Mouse (Mus musculus) yolk sac, embryonic 10.5 days (tissue): ENCODE measurements at regions not wholly inside any gene's neighbourhood (a gene's known extent, or its start where the extent isn't known, plus 50 kb on each side); places are given as distances from the start of the nearest gene placed in this dataset.
A peak's percentile ranks its signal among the peaks of the same experiment; 100 is the strongest.

Experiments
- DNase-seq: peaks from one replicate; pipeline ENCODE4 v3.0.0-alpha.2; 2017; ENCODE audit warnings: low spot score

- no peak for DNase-seq
Observed at GRCm38 (mm10) chr8:92518486-92518885, 155.6 kb upstream of the Irx6 start.

GRCm38 (mm10) chr8:92522519-92522918, 151.6 kb upstream of the Irx6 start:
- no peak for DNase-seq

DNA sequence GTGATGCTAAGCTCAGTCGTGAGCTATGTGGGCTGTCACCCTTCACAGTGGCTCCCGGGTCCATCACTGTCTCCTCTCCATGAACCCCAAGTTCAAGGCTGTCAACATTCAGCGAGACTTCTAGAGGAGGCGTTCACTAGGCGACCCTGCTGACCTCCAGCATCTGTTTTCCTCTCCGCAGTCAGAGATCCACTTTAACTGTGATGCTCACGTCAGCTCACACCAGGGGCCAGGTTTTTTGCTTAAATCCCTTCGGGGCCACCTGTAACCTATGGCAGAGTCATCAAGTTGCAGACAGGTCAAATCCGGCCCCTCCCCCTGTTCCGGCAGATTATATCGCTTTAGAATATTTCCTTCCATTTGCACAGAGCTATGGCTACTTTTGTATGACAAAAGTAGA, 144.3 kb upstream of the Irx6 start:
- no peak for DNase-seq

DNA sequence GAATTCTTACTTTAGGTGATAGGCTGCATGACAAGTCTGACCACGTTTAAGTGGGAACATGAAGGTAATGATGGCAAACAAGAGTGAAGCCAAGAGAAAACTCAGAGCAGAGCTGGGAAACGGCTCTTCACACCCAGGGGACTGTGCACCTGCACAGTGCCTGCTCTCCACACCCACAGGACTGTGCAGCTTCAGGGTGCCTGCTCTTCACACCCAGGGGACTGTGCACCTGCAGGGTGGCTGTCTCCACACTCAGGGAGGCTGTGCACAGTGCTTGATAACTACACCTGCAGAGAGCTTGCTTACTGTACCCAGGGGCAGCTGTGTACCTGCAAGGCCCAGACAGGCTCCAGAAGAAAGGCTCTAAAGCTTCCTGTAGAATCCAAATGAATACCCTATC, 133.5 kb upstream of the Irx6 start:
- no peak for DNase-seq

GRCm38 (mm10) chr8:92545347-92546059, 128.6 kb upstream of the Irx6 start:
- no peak for DNase-seq

DNA sequence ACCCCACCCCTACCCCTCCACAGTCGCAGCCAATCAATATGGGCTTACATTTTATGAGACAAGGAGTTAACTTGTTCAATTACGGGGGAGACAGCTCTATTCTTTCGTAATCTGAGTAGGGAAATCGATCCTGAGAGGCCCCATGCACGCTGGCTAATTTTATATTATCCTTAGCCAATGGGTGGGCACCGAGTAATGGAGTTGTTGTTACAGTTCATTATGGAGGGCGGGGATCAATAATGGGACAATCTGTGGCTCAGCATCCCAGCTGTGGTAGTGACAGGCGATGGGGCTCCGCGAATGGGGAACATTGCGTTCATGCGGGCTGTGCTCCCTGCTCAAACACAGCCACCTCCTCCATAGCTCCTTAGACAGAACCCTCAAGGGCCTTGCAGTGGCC, 118.9 kb upstream of the Irx6 start:
- DNase-seq, result no peak

DNA sequence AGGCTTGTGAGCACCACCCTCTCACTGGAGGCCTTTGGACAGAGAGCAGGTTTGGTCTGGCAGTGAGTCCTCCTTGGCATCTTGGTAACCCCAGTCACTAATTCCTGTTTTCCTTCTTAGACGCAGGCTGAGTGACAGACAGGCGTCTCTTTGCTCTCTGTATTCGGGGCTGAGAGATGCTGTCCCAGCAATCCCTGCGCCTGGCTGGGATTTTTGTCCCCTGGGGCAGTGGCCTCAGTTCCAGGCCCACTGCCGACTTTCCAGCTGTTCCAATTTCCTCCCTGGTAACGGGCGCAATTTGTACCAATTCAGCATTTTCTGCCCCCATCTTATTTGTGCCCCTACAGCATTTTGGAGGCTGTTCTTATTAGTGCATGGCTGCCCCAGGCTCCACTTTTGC, 118.5 kb upstream of the Irx6 start:
- no peak for DNase-seq

GRCm38 (mm10) chr8:92562471-92562870, 111.6 kb upstream of the Irx6 start:
- no peak for DNase-seq

- DNase-seq, result no peak
Observed at GRCm38 (mm10) chr8:92562962-92563361, 111.1 kb upstream of the Irx6 start.

GRCm38 (mm10) chr8:92569650-92570049, 104.4 kb upstream of the Irx6 start:
- no peak for DNase-seq

DNA sequence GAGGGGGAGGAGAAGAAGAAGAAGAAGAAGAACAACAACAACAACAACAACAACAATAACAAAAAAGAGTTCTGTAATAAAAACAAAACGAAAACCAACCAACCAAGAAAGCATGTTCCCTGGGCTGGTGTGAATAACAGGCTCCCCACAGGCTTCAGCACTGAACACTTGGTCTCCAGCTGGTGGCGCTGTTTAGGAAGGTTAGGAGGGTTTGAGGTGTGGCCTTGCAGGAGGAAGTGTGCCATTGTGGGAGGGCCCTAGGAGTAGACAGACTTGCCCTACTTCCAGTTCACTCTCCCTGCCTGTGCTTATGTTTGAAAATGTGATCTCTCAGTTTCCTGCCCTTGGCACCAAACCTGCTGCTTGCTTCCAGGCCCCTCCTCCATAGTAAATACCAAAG, 94.6 kb upstream of the Irx6 start:
- no peak for DNase-seq

GRCm38 (mm10) chr8:92581051-92581450, 93.0 kb upstream of the Irx6 start:
- no peak for DNase-seq

GRCm38 (mm10) chr8:92600766-92601165, 73.3 kb upstream of the Irx6 start:
- DNase-seq, result no peak

- peak; percentile 8 for DNase-seq
Observed at GRCm38 (mm10) chr8:92602973-92603372, 71.1 kb upstream of the Irx6 start.

DNA sequence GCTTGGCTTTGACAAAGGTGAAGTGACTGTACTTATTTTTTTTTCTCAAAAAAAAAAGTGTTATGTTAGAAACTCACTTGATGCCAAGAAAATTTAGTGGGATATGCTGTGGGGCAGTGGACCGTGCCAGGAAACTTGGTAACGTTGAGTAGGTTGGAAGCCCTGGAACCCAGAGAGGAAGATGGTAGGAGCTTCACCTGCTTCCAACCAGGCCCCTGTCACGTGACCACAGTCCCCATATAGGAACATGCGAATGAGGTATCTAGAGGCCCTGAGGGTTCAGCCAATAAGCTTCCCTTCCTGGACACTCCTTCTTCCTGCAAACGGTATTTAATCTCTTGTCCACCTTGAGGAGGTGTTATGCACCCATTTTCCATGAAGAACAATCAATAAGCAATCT, 68.5 kb upstream of the Irx6 start:
- DNase-seq, result no peak

DNA sequence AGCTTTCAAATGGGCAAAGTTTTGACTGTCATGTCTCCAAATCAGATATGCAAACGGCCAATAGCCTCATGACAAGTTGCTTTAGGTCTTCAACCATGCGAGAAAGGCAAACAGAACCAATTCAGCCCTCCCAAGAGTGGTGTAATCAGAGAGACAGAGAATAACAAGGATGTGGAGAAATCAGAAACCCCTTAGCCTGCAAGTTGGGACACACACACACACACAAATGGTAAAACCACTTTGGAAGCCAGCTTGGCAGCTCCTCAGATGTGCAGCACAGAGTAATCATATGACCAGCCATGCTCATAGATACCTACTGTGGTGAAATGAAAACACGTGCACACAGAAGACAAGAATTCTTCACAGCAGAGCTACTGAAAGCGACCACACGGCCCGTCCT, 66.5 kb upstream of the Irx6 start:
- no peak for DNase-seq

GRCm38 (mm10) chr8:92609908-92610307, 64.2 kb upstream of the Irx6 start:
- DNase-seq, result no peak

DNA sequence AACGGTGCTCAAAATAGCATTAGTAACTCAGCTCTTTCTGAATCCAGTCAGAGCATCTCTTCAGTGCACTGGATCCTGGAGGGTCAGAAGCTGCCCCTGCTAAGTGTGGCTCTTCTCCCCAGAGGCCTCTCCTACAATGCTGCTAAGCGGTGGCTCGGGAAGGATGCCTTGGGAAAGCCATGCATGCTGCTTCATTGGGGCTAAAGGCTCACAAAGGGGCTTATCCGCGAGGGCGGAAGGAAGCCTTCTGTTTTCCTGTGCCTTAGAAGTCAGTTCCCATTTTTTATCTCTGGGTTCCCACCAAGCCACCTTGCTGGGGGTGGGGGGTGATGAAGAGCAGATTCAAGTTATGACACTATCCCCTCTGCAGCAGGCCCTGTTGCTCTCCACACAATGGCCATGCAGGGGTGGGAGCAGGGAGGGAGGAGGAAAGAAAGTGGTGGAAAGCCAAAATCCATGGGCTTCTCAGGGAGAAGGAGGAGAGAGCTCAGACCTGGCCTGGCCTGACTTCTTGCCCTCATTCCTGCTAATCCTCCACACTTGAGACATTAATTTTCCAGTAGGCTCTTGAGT, 63.5 kb upstream of the Irx6 start:
- DNase-seq, result no peak

- DNase-seq, result no peak
Observed at GRCm38 (mm10) chr8:92613486-92613885, 60.6 kb upstream of the Irx6 start.

DNA sequence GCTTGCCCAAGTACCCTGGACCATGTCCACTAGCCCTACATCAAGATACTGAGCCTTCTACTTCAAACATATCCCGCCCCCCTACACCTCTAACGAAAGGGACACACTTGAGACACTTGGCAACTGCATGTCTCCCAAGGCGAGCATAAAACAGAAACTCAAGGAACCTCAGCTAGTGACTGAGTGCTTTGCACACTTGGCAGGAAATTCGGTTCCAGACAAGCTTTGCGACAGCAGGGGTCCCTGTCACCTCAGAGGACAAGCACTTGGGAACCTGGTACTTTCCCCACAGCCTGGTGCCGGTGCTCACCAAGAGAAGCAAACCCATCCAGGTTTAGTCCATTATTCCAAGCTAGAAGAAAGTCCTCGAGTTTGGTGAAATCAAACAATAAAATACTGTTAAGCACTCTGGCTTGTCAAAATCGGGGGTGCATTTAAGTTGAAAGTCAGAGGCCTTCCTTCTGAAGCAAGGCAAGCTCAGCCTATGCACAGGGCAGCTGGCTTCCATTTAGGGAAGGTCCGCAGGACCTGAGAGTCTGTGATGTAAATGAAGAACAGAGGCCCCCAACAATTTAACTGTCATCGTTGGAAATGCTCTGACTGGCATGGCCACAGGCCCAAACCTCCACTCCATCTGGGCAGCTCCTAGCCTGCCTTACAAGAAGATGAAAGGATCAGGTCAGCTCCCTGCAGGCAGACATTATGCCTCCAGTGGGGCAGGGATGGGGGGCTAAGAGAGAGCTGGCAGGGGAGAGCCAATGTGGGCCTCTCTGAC, 57.6 kb upstream of the Irx6 start:
- no peak for DNase-seq

GRCm38 (mm10) chr8:92618281-92618680, 55.8 kb upstream of the Irx6 start:
- no peak for DNase-seq
